Mouse (Mus musculus): ENCODE measurements around the gene Abcb6.
A peak's percentile ranks its signal among the peaks of the same experiment; 100 is the strongest.

The Abcb6 gene

GRCm38 (mm10) chr1:75180105-75180590 is at the start of gene Abcb6:
Gene Abcb6 (minus strand): TSS chr1:75180392.
- DNase-seq (ENCODE audit: low spot score) = peak; percentile 94

GRCm38 (mm10) chr1:75229158-75229557 is 49.0 kb upstream of the Abcb6 start:
- DNase-seq (ENCODE audit: low spot score) = peak; percentile 38

- DNase-seq (ENCODE audit: low spot score) = no peak
Measured at GRCm38 (mm10) chr1:75227653-75228052, 47.5 kb upstream of the Abcb6 start.

GRCm38 (mm10) chr1:75226138-75226537 is 45.9 kb upstream of the Abcb6 start:
- no peak for DNase-seq (ENCODE audit: low spot score)

GRCm38 (mm10) chr1:75225473-75225872 is 45.3 kb upstream of the Abcb6 start:
- DNase-seq (ENCODE audit: low spot score) = no peak

- DNase-seq (ENCODE audit: low spot score) = no peak
Measured at GRCm38 (mm10) chr1:75223532-75223931, 43.3 kb upstream of the Abcb6 start.

GRCm38 (mm10) chr1:75222926-75223325 is 42.7 kb upstream of the Abcb6 start:
- DNase-seq (ENCODE audit: low spot score) = no peak

GRCm38 (mm10) chr1:75221538-75221937 is 41.3 kb upstream of the Abcb6 start:
- no peak for DNase-seq (ENCODE audit: low spot score)

GRCm38 (mm10) chr1:75219531-75219930 is 39.3 kb upstream of the Abcb6 start, which contains the start of gene Tuba4a:
Gene Tuba4a (minus strand): TSS chr1:75219865.
- no peak for DNase-seq (ENCODE audit: low spot score)

- peak; percentile 87 for DNase-seq (ENCODE audit: low spot score)
Measured at GRCm38 (mm10) chr1:75219078-75219477, 38.9 kb upstream of the Abcb6 start.

- DNase-seq (ENCODE audit: low spot score) = peak; percentile 57
Measured at GRCm38 (mm10) chr1:75218227-75219001, 38.2 kb upstream of the Abcb6 start.

- DNase-seq (ENCODE audit: low spot score) = no peak
Measured at GRCm38 (mm10) chr1:75217893-75218226, 37.7 kb upstream of the Abcb6 start.

- DNase-seq (ENCODE audit: low spot score) = no peak
Measured at GRCm38 (mm10) chr1:75216797-75217585, 36.8 kb upstream of the Abcb6 start.

- no peak for DNase-seq (ENCODE audit: low spot score)
Measured at GRCm38 (mm10) chr1:75215785-75216184, 35.6 kb upstream of the Abcb6 start.

GRCm38 (mm10) chr1:75214886-75215285 is 34.7 kb upstream of the Abcb6 start:
- no peak for DNase-seq (ENCODE audit: low spot score)

GRCm38 (mm10) chr1:75214442-75214841 is 34.2 kb upstream of the Abcb6 start:
- no peak for DNase-seq (ENCODE audit: low spot score)

GRCm38 (mm10) chr1:75213096-75213495 is 32.9 kb upstream of the Abcb6 start:
- DNase-seq (ENCODE audit: low spot score) = no peak

- no peak for DNase-seq (ENCODE audit: low spot score)
Measured at GRCm38 (mm10) chr1:75212542-75212941, 32.4 kb upstream of the Abcb6 start.

GRCm38 (mm10) chr1:75211141-75211708 is 31.0 kb upstream of the Abcb6 start:
- no peak for DNase-seq (ENCODE audit: low spot score)

GRCm38 (mm10) chr1:75210136-75211087 is 30.2 kb upstream of the Abcb6 start, which contains the start of the genes Glb1l and Stk16:
Gene Glb1l (minus strand): TSS chr1:75210813.
Gene Stk16 (plus strand): TSS chr1:75210838.
- DNase-seq (ENCODE audit: low spot score) = peak; percentile 98

GRCm38 (mm10) chr1:75208967-75209678 is 28.9 kb upstream of the Abcb6 start:
- no peak for DNase-seq (ENCODE audit: low spot score)

Measured in c-Kit-positive CD71-positive TER-119-positive erythroid progenitor cells, embryonic 14.5 days (primary cell).